8 mouse cellular contexts compared by ENCODE assay signal in the genomic region with DNA sequence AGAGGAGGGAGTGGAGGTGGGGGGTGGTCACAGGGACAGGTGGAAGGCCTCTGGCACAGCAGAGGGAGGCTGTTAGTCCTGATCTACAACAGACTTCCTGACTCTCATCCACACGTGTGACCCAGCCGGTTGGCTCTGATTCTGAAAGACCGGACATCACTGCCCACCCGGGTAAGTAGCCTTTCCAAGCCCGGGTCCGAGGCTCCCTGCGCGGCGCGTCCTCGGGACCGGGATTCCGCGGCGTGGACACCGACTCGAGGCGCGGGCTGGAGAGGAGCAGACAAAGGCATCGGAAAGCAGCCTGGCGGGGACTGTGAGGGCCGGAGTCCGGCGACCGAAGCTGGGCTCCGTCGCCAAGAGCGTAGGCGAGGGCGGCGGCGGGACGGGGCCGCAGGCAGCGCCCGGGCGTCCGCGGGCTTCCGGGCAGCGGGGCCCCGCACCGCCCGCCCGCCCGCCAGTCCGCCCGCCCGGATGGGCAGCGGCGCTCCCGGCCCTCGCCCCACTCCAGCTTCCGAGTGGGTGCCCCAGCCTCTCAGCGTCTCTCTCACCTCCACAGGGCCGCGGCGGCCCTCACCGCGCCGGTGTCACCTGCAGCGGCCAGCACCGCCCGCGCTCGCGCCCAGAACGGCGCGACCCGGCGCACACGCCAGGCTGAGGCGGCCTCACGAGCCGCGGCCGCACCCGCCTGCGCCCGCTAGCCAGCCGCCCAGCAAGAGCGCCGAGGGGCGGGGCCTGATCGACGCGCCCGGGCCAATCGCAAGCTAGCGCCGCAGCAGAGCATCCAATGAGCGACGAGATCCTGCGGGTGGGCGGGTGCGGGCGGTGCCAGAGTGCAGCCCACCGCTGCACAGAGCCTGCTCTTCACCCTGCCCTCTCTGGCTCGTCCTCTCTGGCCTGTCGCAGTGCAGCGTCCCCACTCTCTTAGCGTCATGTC. TPM values are rescaled to one million over a fixed set of nuclear protein-coding genes. Genes with fewer than 3 reads are reported as not detected.
A peak's percentile ranks its signal among the peaks of the same experiment; 100 is the strongest.
DNase-seq lines count a peak whose midpoint lies in the region; ATAC-seq lines count a peak whose summit lies in the region.

TSS of gene 0610010F05Rik (minus strand) at position 695 of the 934 bp plus-strand sequence.

- H3K4me1 ChIP-seq in hindbrain, embryonic 14.5 days (replicated peaks; ENCODE audit: control insufficient read depth, insufficient read depth, low read length) = peaks cover 20% of the 10 kb centered on the region; the same call in 1 of the 2 replicates

- 1% methylated on average over 60 of the region's 103 CpGs for WGBS in hindbrain, embryonic 14.5 days

- peak within 1 kb of the TSS; percentile 99 for H3K9ac ChIP-seq in hindbrain, embryonic 14.5 days

- peak within 1 kb of the TSS; percentile 73 for H3K4me2 ChIP-seq in hindbrain, embryonic 14.5 days (replicated peaks)

- ATAC-seq in hindbrain, embryonic 14.5 days (ENCODE audit: low FRiP score) = peak; percentile 100

- H3K27ac ChIP-seq in hindbrain, embryonic 14.5 days = peak within 1 kb of the TSS; percentile 97

- peaks cover 13% of the 10 kb centered on the region; the same call in 1 of the 2 replicates for H3K36me3 ChIP-seq in hindbrain, embryonic 14.5 days (replicated peaks; ENCODE audit: control insufficient read depth, insufficient read depth)

- peak within 1 kb of the TSS; percentile 71 for H3K4me3 ChIP-seq in hindbrain, embryonic 14.5 days (replicated peaks; ENCODE audit: low read length)

- peak; percentile 93 for DNase-seq in R1 (ENCODE audit: low read depth, low spot score)
- peak; percentile 90 to 94 for DNase-seq in cerebellum, postnatal 25 days
- DNase-seq in frontal cortex, postnatal 25 days (ENCODE audit: low spot score in 2 of 2) = peak; percentile 45 to 61
- peak; percentile 94 for DNase-seq in hindbrain, embryonic 14.5 days (ENCODE audit: low spot score)
- DNase-seq in layer of hippocampus, postnatal 36 days = peak; percentile 75 to 77
- DNase-seq in lung, postnatal 36 days = peak; percentile 86
- peak; percentile 98 for DNase-seq in retina, postnatal 1 day
- peak; percentile 60 to 69 for DNase-seq in urinary bladder, adult 18-20 months (ENCODE audit: low spot score in 2 of 2)

- H3K9me3 ChIP-seq in hindbrain, embryonic 14.5 days (ENCODE audit: control insufficient read depth, low read length) = no peaks in the 10 kb centered on the region

- no peaks in the 10 kb centered on the region for H3K27me3 ChIP-seq in hindbrain, embryonic 14.5 days (ENCODE audit: control insufficient read depth, insufficient read depth, low read length)

RNA-seq across cellular contexts. Expression of gene 0610010F05Rik, which starts in this region (rescaled TPM):
- 147 and 161 TPM in 2 replicates for polyA plus RNA-seq in hindbrain, embryonic 14.5 days (2014; fragmentation: Nextera tagmentation; extraction: Ambion mirVana)
- total RNA-seq in layer of hippocampus, postnatal 36 days (2021) = 10 to 100 TPM; 34.7 to 36.2 TPM

Comparison
In these comparisons a context has a peak if more than half of its experiments do, and no peak if none do; other contexts are left out.
1. Peak in every context shown above with its lines: DNase-seq, ATAC-seq, H3K4me3 ChIP-seq and H3K27ac ChIP-seq.